Mouse (Mus musculus): ENCODE data around the gene Olfr170. TPM values are rescaled to one million over a fixed set of nuclear protein-coding genes. Genes with fewer than 3 reads are reported as not detected.
"Not testable (repeated sequence)": the region's sequence is repeated elsewhere in the genome, so short reads cannot be mapped to it uniquely, and the experiment has no call there.

Olfr170 gene
- not detected in 2 replicates for polyA plus RNA-seq (2014; fragmentation: Nextera tagmentation; extraction: Ambion mirVana)

DNA sequence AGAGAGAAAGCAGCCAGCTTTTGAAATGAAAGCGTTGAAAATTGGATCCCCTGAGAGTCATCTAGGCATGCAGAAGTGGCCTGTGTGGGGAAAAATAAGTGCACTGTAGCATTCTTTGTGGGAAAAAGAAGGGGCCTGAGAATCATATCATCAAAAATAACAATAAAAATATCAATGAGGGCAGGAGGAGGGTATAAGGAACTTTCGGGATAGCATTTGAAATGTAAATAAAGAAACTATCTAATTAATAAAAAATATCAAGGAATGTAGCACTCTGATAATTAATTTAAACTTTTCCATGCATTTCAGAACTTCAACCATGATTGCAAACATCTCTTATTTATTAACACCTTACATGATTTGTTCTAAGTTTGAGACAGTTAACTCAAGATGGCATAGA, at the start of gene Olfr170:
Olfr170 (minus strand) TSS at position 101 of the 400 bp plus-strand sequence.
- not testable (repeated sequence) for ATAC-seq (ENCODE audit: insufficient read depth)

DNA sequence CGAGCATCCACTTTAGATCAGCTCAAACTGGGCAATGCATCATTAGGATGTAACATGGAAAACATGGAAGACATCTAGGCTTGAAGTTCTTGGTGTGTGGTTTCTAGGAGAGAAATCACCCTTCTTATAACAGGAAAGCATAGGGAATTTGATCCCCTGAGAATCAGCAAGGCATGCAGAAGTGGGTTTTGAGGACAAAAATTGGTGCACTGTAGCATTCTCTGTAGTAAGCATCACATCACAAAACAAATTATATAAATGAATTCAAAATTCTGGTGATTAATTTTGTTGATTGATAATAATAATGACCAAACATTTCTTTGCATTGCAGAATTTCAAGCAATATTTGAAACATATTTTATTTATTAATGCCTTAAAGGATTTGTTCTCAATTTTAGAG, 18.1 kb upstream of the Olfr170 start, which contains the start of gene Olfr171:
Olfr171 (minus strand) TSS at position 101 of the 400 bp plus-strand sequence.
- Histone ChIP-seq H3K27me3 (ENCODE audit: insufficient read depth, low read length) (no peaks in the 10 kb centered on the region), H3K27ac (ENCODE audit: low read depth) (no peak within 1 kb of the TSS), H3K9ac (no peak within 1 kb of the TSS), H3K9me3 (ENCODE audit: low read depth, low read length) (no peaks in the 10 kb centered on the region), H3K4me1 (ENCODE audit: insufficient read depth) (no peaks in the 10 kb centered on the region), H3K4me2 (no peak within 1 kb of the TSS), H3K4me3 (ENCODE audit: low read depth, low read length) (no peak within 1 kb of the TSS), H3K36me3 (ENCODE audit: insufficient read depth) (no peaks in the 10 kb centered on the region)
- ATAC-seq (ENCODE audit: insufficient read depth) (no peak), DNase-seq (no peak)
- TF ChIP-seq CTCF (IDR thresholded peaks at IDR 0.05; ENCODE audit: low read depth), result no peak
- WGBS, result 66% methylated on average over 1 of the region's 1 CpGs

More for the DNA sequence above, at the start of gene Olfr170:
- not testable (repeated sequence) for H3K4me2 ChIP-seq; H3K27ac ChIP-seq (ENCODE audit: low read depth); H3K36me3 ChIP-seq (ENCODE audit: insufficient read depth); H3K4me1 ChIP-seq (ENCODE audit: insufficient read depth); DNase-seq; H3K4me3 ChIP-seq (ENCODE audit: low read depth, low read length); H3K9ac ChIP-seq; H3K9me3 ChIP-seq (ENCODE audit: low read depth, low read length); H3K27me3 ChIP-seq (ENCODE audit: insufficient read depth, low read length)
- WGBS, result 81% methylated on average over 2 of the region's 2 CpGs

DNA sequence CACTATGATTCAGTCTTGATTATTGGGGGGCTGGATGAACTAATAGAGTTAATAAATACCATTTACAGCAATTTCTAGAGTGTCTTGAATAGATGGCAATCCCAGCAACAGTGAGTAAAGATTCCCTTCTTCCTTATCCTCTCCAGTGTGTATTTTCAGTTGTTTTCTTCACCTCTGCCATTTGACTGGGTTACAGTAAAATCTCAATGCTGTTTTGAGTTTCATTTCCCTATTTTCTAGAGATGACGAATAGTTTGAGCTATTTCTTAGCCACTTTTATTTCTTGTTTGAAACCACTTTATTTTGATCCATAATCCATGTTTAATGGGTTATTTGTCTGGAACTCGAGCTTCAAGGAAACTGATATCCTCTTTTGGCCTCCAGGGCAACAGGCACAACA, 8.5 kb downstream of the Olfr170 start:
- H3K4me2 ChIP-seq, result no peak overlapping the region
- H3K27me3 ChIP-seq (ENCODE audit: insufficient read depth, low read length), result no peaks in the 10 kb centered on the region
- no peaks in the 10 kb centered on the region for H3K36me3 ChIP-seq (ENCODE audit: insufficient read depth)
- no peak overlapping the region for H3K27ac ChIP-seq (ENCODE audit: low read depth)
- no peak overlapping the region for H3K9ac ChIP-seq
- 59% methylated on average over 2 of the region's 2 CpGs for WGBS
- DNase-seq (no peak), ATAC-seq (ENCODE audit: insufficient read depth) (no peak)
- no peak overlapping the region for H3K4me3 ChIP-seq (ENCODE audit: low read depth, low read length)
- no peaks in the 10 kb centered on the region for H3K4me1 ChIP-seq (ENCODE audit: insufficient read depth)
- H3K9me3 ChIP-seq (ENCODE audit: low read depth, low read length), result no peaks in the 10 kb centered on the region; the same call in 1 of the 2 replicates
- TF ChIP-seq CTCF (IDR thresholded peaks at IDR 0.05; ENCODE audit: low read depth), result no peak

DNA sequence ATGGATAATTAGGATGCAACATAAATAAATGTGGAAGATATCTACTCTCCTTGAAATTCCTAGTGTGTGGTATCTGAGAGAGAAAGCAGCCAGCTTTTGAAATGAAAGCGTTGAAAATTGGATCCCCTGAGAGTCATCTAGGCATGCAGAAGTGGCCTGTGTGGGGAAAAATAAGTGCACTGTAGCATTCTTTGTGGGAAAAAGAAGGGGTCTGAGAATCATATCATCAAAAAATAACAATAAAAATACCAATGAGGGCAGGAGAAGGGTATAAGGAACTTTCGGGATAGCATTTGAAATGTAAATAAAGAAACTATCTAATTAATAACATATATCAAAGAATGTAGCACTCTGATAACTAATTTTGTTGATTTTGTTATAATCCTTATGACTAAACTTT, 40.0 kb downstream of the Olfr170 start, which contains the start of gene Olfr169:
Olfr169 (minus strand) TSS at position 101 of the 400 bp plus-strand sequence.
- H3K4me1 ChIP-seq (ENCODE audit: insufficient read depth); H3K27me3 ChIP-seq (ENCODE audit: insufficient read depth, low read length); DNase-seq: not testable (repeated sequence)

More for the DNA sequence above, 40.0 kb downstream of the Olfr170 start, which contains the start of gene Olfr169:
- H3K36me3 ChIP-seq (ENCODE audit: insufficient read depth); H3K9me3 ChIP-seq (ENCODE audit: low read depth, low read length); ATAC-seq (ENCODE audit: insufficient read depth); H3K9ac ChIP-seq; H3K4me3 ChIP-seq (ENCODE audit: low read depth, low read length); H3K27ac ChIP-seq (ENCODE audit: low read depth); H3K4me2 ChIP-seq: not testable (repeated sequence)
- 72% methylated on average over 2 of the region's 2 CpGs for whole genome bisulfite sequencing

Other genes starting within 250 kb of the Olfr170 start
- gene Olfr165, start 188.7 kb downstream of the Olfr170 start, polyA plus RNA-seq (2014; fragmentation: Nextera tagmentation; extraction: Ambion mirVana), result not detected in 2 replicates
- gene Olfr166, start 128.2 kb downstream of the Olfr170 start, polyA plus RNA-seq (2014; fragmentation: Nextera tagmentation; extraction: Ambion mirVana), result not detected in 2 replicates
- not detected in 2 replicates for gene Olfr167, start 89.6 kb downstream of the Olfr170 start, polyA plus RNA-seq (2014; fragmentation: Nextera tagmentation; extraction: Ambion mirVana)
- gene Olfr168, start 76.3 kb downstream of the Olfr170 start, polyA plus RNA-seq (2014; fragmentation: Nextera tagmentation; extraction: Ambion mirVana), result not detected in 2 replicates
- gene Olfr169, start 40.1 kb downstream of the Olfr170 start, polyA plus RNA-seq (2014; fragmentation: Nextera tagmentation; extraction: Ambion mirVana), result not detected in 2 replicates
- gene Olfr171, start 18.0 kb upstream of the Olfr170 start, polyA plus RNA-seq (2014; fragmentation: Nextera tagmentation; extraction: Ambion mirVana), result not detected in 2 replicates
- gene Lamp3, start 94.5 kb upstream of the Olfr170 start, polyA plus RNA-seq (2014; fragmentation: Nextera tagmentation; extraction: Ambion mirVana), result 4.3 and 4.7 TPM in 2 replicates
- 26.1 and 28.6 TPM in 2 replicates for gene B3gnt5, start 148.3 kb upstream of the Olfr170 start, polyA plus RNA-seq (2014; fragmentation: Nextera tagmentation; extraction: Ambion mirVana)

Measured in lung, embryonic 14.5 days (tissue).